Mouse (Mus musculus): ENCODE results near the gene Gm20388. TPM values are rescaled to one million over a fixed set of nuclear protein-coding genes. Genes with fewer than 3 reads are reported as not detected.
A peak's percentile ranks its signal among the peaks of the same experiment; 100 is the strongest.

Gene Gm20388
- polyA plus RNA-seq, 1 experiment = 23.9 TPM

GRCm38 (mm10) chr8:121798401-121798800 is 1887.8 kb downstream of the Gm20388 start:
- no peak overlapping the region for H3K4me3 ChIP-seq (ENCODE audit: insufficient read depth, low read length)
- no peaks in the 10 kb centered on the region for H3K4me1 ChIP-seq (ENCODE audit: control insufficient read depth, insufficient read depth, low read length)
- no peak overlapping the region for H3K27ac ChIP-seq (ENCODE audit: insufficient read depth, low read length)
- TF ChIP-seq CTCF (IDR thresholded peaks at IDR 0.05; ENCODE audit: extremely low read depth, insufficient read depth, low read length) = no peak
- TF ChIP-seq POLR2A (IDR thresholded peaks at IDR 0.05; ENCODE audit: extremely low read depth, insufficient read depth, low read length) = no peak

GRCm38 (mm10) chr8:121804829-121805228 is 1894.2 kb downstream of the Gm20388 start:
- H3K4me1 ChIP-seq (ENCODE audit: control insufficient read depth, insufficient read depth, low read length) = peaks cover 8% of the 10 kb centered on the region
- no peak for TF ChIP-seq CTCF (IDR thresholded peaks at IDR 0.05; ENCODE audit: extremely low read depth, insufficient read depth, low read length)
- TF ChIP-seq POLR2A (IDR thresholded peaks at IDR 0.05; ENCODE audit: extremely low read depth, insufficient read depth, low read length) = no peak
- H3K27ac ChIP-seq (ENCODE audit: insufficient read depth, low read length) = no peak overlapping the region
- H3K4me3 ChIP-seq (ENCODE audit: insufficient read depth, low read length) = no peak overlapping the region

- TF ChIP-seq POLR2A (IDR thresholded peaks at IDR 0.05; ENCODE audit: extremely low read depth, insufficient read depth, low read length) (no peak), CTCF (IDR thresholded peaks at IDR 0.05; ENCODE audit: extremely low read depth, insufficient read depth, low read length) (no peak)
- H3K4me3 ChIP-seq (ENCODE audit: insufficient read depth, low read length) = no peak overlapping the region
- H3K4me1 ChIP-seq (ENCODE audit: control insufficient read depth, insufficient read depth, low read length) = peaks cover 8% of the 10 kb centered on the region
- no peak overlapping the region for H3K27ac ChIP-seq (ENCODE audit: insufficient read depth, low read length)
These were observed 1895.5 kb downstream of the Gm20388 start for GRCm38 (mm10) chr8:121806126-121806525.

- Histone ChIP-seq H3K4me1 (ENCODE audit: control insufficient read depth, insufficient read depth, low read length) (peaks cover 15% of the 10 kb centered on the region), H3K27ac (ENCODE audit: insufficient read depth, low read length) (no peak overlapping the region), H3K4me3 (ENCODE audit: insufficient read depth, low read length) (no peak overlapping the region)
- TF ChIP-seq CTCF (IDR thresholded peaks at IDR 0.05; ENCODE audit: extremely low read depth, insufficient read depth, low read length) = 0 out of 2 replicates have a peak, but pooled peaks have one; percentile 10
- no peak for TF ChIP-seq POLR2A (IDR thresholded peaks at IDR 0.05; ENCODE audit: extremely low read depth, insufficient read depth, low read length)
These were observed 1897.4 kb downstream of the Gm20388 start for GRCm38 (mm10) chr8:121808032-121808431.

- peak; percentile 41; the same call in 1 of the 2 replicates for TF ChIP-seq POLR2A (IDR thresholded peaks at IDR 0.05; ENCODE audit: extremely low read depth, insufficient read depth, low read length)
- TF ChIP-seq CTCF (IDR thresholded peaks at IDR 0.05; ENCODE audit: extremely low read depth, insufficient read depth, low read length) = no peak
- H3K4me1 ChIP-seq (ENCODE audit: control insufficient read depth, insufficient read depth, low read length) = peaks cover 15% of the 10 kb centered on the region
- H3K4me3 ChIP-seq (ENCODE audit: insufficient read depth, low read length) = no peak overlapping the region
- H3K27ac ChIP-seq (ENCODE audit: insufficient read depth, low read length) = peak overlapping the region; percentile 11; the same call in 1 of the 2 replicates
These were observed 1899.0 kb downstream of the Gm20388 start for GRCm38 (mm10) chr8:121809524-121810155.

GRCm38 (mm10) chr8:121811502-121811901 is 1900.9 kb downstream of the Gm20388 start:
- TF ChIP-seq POLR2A (IDR thresholded peaks at IDR 0.05; ENCODE audit: extremely low read depth, insufficient read depth, low read length) = no peak
- no peak for TF ChIP-seq CTCF (IDR thresholded peaks at IDR 0.05; ENCODE audit: extremely low read depth, insufficient read depth, low read length)
- peak overlapping the region; percentile 36 for H3K27ac ChIP-seq (ENCODE audit: insufficient read depth, low read length)
- H3K4me3 ChIP-seq (ENCODE audit: insufficient read depth, low read length) = no peak overlapping the region
- peaks cover 15% of the 10 kb centered on the region for H3K4me1 ChIP-seq (ENCODE audit: control insufficient read depth, insufficient read depth, low read length)

- TF ChIP-seq POLR2A (IDR thresholded peaks at IDR 0.05; ENCODE audit: extremely low read depth, insufficient read depth, low read length) = no peak
- TF ChIP-seq CTCF (IDR thresholded peaks at IDR 0.05; ENCODE audit: extremely low read depth, insufficient read depth, low read length) = no peak
- peak overlapping the region; percentile 36 for H3K27ac ChIP-seq (ENCODE audit: insufficient read depth, low read length)
- peaks cover 15% of the 10 kb centered on the region for H3K4me1 ChIP-seq (ENCODE audit: control insufficient read depth, insufficient read depth, low read length)
- H3K4me3 ChIP-seq (ENCODE audit: insufficient read depth, low read length) = no peak overlapping the region
These were observed 1901.4 kb downstream of the Gm20388 start for GRCm38 (mm10) chr8:121811931-121812570.

GRCm38 (mm10) chr8:121818226-121818625 is 1907.6 kb downstream of the Gm20388 start:
- TF ChIP-seq POLR2A (IDR thresholded peaks at IDR 0.05; ENCODE audit: extremely low read depth, insufficient read depth, low read length) (no peak), CTCF (IDR thresholded peaks at IDR 0.05; ENCODE audit: extremely low read depth, insufficient read depth, low read length) (0 out of 2 replicates have a peak, but pooled peaks have one; percentile 6)
- no peak overlapping the region for H3K27ac ChIP-seq (ENCODE audit: insufficient read depth, low read length)
- no peaks in the 10 kb centered on the region for H3K4me1 ChIP-seq (ENCODE audit: control insufficient read depth, insufficient read depth, low read length)
- H3K4me3 ChIP-seq (ENCODE audit: insufficient read depth, low read length) = no peak overlapping the region

GRCm38 (mm10) chr8:121820840-121821239 is 1910.2 kb downstream of the Gm20388 start:
- TF ChIP-seq CTCF (IDR thresholded peaks at IDR 0.05; ENCODE audit: extremely low read depth, insufficient read depth, low read length) (no peak), POLR2A (IDR thresholded peaks at IDR 0.05; ENCODE audit: extremely low read depth, insufficient read depth, low read length) (no peak)

GRCm38 (mm10) chr8:121821320-121821719 is 1910.7 kb downstream of the Gm20388 start:
- TF ChIP-seq POLR2A (IDR thresholded peaks at IDR 0.05; ENCODE audit: extremely low read depth, insufficient read depth, low read length) (no peak), CTCF (IDR thresholded peaks at IDR 0.05; ENCODE audit: extremely low read depth, insufficient read depth, low read length) (no peak)

More at GRCm38 (mm10) chr8:121820840-121821239, 1910.2 kb downstream of the Gm20388 start:
- Histone ChIP-seq H3K4me1 (ENCODE audit: control insufficient read depth, insufficient read depth, low read length) (no peaks in the 10 kb centered on the region), H3K4me3 (ENCODE audit: insufficient read depth, low read length) (no peak overlapping the region), H3K27ac (ENCODE audit: insufficient read depth, low read length) (no peak overlapping the region)

More at GRCm38 (mm10) chr8:121821320-121821719, 1910.7 kb downstream of the Gm20388 start:
- Histone ChIP-seq H3K27ac (ENCODE audit: insufficient read depth, low read length) (no peak overlapping the region), H3K4me3 (ENCODE audit: insufficient read depth, low read length) (no peak overlapping the region), H3K4me1 (ENCODE audit: control insufficient read depth, insufficient read depth, low read length) (no peaks in the 10 kb centered on the region)

All from cortical plate, adult 2 months (tissue).